Mouse (Mus musculus): ENCODE measurements around the gene Meis2.

Meis2 gene

DNA sequence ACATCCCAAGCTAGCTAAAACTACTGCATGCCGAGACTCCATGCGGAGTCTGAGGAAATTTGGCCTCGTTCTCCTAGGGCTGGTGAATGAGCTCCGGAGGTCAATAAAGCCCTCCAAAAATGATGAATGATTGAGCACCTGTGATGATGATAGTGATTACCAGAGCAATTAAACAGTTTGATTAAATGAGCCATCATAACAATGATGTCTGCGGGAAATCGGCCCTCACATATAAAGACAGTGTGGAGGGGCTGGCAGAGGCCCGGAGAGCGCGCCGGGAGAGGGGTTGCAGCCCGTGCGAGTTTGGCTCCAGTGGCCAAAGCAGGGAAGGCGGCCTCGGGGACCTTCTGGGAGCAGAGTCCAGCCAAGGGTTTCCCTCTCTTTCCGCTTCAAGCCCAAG lies 2.1 kb upstream of the Meis2 start:
- DNase-seq, result peak; percentile 36

DNA sequence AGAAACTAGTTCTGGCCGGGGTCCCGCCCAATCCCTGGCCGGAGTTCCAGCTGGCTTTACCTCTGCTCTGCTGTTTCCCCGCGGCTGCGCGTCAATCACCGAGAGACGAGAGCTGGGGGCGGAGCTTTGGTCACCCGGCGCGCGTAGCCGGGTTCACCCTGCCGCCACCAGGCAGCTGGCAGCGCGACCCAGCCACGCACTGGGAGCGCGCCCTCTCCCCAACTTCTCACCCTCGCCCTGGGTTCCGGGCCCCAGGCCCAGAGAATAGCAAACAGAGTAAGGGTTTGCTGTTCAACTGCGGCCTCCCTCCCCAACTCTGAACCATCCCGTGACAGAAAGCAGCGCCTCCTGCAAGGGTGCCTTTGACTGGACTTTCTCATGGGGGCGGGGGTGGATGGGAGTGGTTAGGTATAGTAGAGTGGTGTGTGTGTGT lies 1.4 kb upstream of the Meis2 start:
- DNase-seq, result peak; percentile 74

DNA sequence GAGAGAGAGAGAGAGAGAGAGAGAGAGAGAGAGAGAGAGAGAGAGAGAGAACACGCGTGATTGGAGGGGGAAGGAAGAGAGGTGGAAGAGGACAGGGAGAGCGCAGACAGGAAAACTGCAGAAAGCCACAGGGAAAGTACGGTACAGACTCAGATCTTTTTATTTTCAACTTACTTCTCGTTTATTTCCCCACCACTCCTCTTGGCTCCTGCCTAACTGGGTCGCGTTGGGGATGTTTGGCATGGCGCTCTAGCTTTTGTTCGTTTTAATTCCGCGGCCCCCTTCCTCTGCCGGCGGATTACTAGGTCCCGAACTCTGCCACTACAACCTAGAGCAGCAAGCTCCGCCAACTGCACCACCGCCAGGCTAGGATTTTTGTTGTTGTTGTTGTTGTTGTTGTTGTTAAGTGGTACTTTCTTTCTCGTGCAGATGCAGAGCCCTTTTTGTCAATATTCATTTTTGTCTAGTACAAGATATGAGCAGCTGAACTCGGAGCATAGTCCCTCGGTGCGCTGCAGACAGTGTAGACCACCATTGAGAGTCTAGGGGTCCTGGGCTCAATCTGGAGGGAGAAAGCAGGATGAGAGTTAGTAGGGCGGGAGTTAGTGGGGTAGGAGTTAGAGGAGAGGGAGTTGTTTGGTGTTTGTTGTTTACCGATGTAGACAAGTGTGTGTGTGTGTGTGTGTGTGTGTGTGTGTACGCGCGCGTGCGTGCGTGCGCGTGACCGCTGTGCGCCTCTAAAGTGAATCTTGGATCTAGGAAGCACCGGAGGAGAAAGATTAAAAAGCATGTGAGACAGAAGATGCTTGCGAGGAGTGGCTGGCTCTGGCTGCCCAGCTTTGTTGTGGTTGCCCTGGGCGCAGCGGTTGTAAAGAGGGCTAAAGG lies 660 bp upstream of the Meis2 start:
- peak; percentile 58 for DNase-seq

DNA sequence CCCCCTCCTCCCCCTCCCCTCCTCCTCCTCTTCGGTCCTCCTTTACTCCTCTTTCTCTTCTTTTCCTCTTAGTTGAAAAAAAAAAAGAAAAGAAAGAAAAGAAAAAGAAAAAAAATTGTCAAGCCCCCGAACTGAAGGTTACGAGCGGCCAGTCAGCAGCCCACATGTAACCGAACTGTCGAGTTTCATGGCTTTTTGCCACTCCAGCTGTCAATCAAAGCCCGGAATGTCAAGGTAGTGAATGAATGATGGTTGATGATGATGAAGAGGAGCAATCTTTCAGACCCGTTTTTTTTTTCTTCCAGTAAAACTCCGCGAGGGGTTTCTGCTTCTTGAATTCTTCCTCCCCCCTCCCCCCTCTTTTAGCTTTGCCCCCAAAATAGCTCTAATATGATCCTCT lies 582 bp downstream of the Meis2 start:
- DNase-seq, result no peak

DNA sequence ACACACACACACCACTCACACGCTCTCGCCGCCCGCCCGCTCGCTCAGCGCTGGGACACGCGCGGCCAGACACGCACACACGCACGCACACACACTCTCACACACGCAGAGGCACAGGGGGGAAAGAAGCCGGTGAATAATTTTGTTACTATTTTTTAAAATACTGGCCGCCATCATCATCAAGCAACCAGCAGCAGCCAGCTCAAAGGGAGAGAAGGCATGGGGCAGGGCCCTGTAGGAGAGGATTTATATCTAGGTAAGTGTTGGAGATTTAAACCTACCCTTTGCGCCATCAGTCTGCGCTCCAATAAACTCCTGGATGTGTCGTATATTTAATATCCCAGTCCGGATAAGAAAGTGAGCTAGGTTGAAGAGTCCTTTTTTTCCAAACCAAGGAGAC lies 1.1 kb downstream of the Meis2 start:
- no peak for DNase-seq

DNA sequence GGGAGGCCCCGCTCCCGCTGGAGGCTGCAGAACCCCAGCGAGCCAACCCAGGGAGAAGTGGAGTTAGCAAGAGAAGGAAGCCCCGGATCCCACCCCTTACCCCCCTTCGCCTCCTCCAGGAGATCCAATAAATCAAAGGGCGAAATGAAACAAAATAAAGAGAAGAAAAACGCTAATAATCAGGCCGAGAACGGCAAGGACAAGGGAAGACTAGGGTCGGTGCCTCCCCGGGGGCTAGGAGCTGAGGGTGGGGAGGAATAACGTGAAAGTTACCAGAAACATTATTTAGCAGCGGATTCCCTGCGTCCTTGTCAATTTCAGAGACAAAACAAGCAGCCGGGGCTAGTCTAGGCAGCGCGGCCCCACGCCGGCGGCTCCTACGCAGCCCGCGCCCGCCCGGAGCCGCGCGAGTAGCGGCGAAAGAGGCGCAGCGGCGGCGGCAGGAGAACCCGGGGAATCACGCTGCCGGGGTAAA lies 1.8 kb downstream of the Meis2 start:
- peak; percentile 40 for DNase-seq

DNA sequence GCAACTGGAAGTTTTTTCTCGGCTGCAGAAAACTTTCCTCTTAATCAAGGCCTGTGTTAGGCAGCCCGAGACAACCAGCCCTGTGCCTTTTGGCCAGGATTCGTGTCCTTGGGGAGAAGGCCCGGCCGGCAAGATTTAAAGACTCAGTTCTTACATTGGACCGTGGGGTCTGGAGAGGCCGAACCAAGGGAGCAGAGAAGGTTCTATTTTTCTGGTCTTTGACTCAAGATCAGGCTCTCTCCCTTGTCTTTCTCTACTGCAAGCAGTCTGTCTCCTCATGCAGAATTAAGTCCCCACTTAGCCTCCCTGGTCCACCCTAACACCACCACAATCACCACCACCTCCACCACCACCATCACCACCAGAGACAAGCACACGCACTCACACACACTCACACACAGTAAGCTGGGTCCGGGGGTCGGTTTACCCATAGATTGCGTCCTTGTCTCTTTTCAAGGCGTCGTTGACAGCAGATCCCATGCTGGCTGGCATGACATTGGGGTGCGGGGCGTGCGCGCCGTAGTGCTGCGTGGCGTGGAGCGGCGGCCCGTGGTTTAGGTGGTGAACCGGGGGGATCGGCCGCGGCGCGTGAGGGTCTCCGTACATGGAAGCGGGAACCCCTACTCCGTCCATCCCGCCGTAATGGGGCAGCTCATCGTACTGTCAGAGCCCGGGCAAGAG lies 2.7 kb downstream of the Meis2 start:
- peak; percentile 45 for DNase-seq

DNA sequence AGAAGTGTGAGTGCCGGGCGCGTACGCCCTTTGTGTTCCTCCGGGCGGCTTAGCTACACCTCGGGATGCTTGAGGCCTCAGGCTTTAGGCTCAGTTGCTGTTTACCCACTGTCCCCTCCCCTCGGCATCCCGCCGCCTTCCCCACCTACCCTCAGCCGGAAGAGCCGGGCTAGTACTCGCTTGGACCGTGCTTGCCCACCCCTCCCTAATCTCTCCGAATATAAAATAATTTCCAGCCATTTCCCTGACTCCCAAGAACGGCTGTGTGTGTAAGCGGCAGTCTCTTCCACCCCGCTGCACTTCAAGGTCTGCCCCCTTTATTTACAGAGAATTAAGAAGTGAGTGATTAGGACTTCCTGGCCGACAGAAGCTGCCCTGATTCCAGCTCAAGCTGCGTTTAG lies 3.4 kb downstream of the Meis2 start:
- peak; percentile 44 for DNase-seq

DNA sequence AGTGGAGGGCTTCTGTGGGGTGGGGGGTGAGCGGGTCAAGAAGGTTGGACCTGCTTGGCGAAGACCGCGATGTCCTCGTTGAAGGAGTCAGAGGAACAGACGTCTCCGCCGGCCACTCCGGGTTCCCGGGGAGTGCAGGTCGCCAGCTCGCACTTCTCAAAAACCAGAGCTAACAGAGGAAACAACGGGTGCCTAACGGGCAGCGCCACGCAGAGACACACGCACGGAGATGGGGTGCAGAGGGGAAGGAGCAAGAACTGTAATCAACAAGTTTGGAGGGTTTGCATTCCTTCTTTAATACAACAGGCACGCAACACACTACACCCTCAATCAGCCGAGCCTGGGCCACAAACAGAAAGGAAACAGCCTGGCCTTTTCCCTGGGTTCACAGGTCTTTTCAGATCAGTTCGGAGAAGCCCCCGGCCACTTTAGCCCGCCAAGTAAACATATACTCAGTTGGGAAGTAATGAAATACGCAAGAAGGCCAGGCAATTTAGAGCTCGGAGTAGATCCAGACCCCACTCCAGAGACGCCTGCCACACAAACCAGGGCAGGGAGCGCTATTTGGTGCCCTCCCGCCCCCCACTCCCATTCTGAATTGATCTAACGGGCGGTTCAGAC lies 4.1 kb downstream of the Meis2 start:
- peak; percentile 39 for DNase-seq

DNA sequence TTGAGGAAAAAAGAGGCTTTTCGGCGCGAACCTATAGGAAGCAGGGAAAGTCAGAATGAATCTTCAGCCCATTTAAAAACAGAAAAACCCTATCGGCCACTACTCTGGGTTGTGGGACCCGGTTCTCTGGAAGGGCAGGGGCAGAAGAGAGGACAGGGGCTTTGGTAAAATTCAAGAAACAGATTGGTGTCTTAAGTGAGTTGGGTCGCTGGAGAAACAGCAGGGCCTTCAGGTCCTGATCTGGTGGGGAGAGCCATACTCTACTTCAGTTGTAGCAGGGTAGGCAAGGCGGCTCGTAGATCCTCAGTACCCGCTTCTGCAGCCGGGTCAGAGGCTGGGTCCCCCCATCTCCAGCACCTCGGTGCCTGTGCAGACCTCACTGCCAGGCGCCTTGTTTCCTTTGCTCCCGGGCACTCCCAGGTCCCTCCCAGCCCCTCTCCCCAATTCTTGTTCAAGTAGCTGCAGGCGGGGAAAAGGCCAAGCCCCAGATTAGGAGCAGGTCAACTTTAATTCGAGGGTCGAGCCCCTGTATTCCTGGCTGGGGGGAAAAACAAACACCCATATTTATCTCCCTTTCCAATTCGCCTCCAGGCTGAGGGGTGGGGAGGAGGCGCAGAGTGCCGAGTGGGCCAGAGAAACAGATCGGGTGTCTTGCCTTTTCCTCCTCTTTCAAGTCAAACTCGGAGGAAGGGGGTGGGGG lies 4.8 kb downstream of the Meis2 start:
- peak; percentile 26 for DNase-seq

DNA sequence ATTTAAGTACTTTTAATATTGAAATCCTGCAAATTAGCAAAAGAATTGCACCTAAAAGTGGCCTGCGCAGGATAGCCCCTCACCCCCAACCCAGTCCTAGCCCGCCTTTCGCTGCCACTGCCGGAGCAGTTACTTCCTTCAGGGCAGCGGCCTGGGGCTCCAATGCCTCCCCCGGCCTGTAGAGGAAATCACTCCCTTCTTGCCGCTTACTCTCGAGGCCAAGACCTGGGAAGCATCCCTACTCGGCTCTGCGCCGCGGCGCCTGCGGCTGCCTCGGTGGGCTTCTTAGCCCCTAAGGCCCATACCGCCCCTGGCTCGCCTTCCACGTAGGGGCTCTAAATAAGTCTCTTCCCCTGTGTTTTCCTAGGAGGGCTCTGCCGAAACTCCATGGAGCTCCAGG lies 5.4 kb downstream of the Meis2 start:
- DNase-seq, result peak; percentile 42

DNA sequence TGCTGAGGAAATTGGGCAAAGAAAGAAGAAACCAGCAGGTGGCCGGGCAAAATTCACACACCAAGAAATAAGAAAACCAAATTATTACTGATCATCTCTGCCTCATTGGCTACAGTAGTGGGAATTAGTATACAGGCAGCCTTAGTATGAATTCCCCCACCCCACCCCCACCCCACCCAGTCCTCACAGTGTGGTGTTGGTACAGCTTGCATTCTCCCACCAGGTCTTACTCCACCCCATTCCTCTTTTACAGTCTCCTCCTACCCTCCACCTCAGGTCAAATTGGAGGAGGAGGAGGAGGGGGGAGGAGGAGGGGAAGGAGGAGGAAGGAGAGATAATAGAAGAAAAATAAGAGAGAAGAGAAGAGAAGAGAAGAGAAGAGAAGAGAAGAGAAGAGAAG lies 6.0 kb downstream of the Meis2 start:
- no peak for DNase-seq

DNA sequence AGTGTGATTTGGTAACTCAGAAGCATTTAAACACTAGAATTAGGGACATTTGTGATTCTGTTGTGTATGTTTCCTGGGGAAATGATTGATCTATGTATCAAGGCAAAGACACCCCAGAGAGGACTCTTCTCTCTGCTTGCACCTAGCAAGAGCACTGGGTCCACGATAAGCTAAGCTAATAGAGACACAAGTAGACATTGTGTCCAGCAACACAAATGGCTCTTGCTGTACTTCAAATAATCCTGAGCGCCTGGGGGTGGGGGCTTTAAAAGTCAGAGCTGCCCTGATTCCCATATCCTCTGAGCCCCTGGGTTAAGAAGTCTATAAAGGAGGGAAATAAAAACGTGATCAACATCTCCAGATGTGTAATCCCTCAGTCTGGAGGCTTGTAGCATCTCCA lies 6.6 kb downstream of the Meis2 start:
- no peak for DNase-seq

DNA sequence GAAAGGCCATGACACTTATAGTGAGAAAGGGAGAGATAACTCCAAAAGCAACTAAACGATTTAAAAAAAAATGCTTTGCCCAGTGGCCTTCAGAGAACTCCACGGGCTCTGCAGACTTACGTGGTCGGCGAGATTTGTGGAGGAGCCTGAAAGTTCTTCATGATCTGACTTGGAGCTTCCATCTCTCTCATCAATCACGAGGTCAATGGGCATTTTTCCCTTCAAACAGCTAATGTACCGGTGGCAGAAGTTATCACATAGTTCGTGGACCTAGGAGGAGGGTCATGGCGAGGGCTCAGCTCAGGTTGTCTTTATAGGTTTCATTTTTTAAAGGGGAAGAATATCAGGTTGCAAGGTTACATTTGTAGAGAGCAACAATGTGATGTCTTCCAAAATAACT lies 7.1 kb downstream of the Meis2 start:
- DNase-seq, result no peak

DNA sequence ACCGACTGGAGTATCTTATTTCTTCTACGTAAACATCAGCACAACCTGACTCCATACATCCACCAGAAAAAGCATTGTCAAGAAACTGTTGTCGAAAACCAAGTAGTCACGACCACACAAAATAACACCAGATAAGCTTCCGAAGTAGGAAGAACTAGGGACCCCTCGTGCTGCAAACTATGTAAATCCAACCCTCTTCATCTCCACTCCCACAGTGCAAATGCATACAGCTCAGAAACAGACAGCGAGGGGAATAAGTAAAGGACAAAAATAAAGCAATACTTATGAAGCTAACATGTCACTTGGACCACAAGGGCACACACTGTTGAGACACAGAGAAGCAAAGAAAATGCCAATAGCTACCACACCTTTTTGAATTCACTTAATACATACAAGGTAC lies 8.8 kb downstream of the Meis2 start:
- DNase-seq, result no peak

DNA sequence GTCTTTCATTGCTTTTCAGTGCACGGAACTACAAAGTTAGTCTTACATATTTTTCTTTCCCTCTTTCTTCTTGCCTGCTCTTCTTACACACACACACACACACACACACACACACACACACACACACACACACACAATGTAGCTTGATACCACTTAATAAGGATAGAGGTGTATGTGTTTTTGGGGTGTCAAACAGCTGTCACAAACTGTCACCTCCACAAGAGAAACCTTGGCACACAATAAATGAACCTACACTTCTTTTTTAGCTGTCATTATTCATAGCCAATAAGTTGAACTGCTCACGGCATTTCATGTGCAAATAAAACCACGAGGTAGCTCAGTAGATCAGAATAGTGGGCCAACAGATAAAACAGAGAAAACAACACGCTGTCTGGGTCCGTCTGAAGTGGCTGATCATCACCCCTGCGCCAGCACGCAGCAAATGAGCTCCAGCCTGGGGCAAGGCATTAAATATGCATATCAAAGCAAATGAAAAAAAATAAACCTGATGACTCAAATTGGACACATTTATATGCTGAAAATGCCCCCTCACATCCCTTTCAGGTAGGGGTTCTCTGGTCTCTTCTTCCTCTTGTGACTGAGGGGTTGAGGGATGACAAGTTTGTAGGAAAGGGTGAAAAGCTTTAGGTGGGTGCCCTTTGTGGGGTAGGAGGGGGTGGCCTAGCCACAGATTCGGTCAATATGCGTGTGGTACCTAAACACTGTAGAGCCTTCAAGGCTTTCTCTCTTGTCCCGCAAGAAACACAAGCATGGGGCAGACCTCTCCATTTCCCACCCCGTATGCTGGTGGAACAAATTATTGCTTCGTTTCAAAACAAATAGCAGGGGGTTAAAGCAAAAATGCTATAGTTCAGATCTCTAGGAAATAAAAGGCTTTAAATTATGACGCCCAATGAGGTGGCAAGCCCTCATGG lies 9.7 kb downstream of the Meis2 start:
- DNase-seq, result no peak

DNA sequence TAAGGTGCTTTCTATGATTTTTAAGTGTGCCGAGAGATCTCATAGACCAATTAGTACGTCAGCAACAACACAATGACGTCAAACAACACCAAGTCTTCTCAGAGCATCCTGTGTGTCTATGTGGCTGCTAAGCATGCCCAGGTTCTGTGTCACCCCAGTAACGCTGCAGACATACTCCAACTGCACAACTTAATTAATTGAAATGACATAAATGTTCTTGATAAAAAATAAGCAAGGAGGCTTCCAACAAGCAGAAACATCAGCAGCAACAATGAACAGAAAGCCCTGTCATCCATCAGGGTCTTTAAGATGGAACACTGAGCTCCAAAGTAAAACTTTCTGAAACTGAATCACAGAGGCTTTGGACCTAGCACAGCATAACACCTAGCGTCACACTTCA lies 11.7 kb downstream of the Meis2 start:
- DNase-seq, result no peak

DNA sequence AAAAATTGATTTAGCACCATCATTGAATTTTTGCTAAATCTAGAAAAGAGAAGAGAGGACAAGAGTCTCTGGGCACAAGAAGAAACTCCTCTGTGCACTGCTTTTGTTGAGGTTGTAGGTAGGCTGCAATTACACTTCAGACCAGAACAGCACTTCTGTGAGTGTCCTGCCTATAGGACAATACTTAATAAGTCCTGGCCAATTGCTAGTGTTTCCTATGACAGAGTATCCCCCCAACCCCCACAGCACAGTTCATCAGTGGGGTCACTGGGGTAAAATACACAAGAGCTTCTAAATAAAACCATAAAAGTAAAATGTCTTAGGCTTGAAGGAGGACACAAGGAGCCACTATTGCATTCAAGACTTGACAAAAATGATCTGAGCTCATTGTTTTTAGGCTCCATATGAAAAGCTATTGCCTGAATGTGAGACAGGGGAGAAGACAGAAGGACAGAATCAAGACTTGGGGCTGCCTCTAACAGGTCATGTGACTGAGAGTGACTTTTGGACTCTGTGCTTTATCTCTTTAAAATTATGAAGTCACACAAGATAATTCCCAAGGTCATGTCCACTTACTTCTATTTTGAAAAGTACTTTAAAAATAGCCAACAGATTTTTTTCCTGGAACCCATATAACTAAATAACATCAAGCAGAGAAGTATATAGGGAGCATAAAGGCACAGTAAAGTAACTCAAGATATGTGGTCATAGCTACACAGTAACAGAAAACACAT lies 12.8 kb downstream of the Meis2 start:
- DNase-seq, result no peak

DNA sequence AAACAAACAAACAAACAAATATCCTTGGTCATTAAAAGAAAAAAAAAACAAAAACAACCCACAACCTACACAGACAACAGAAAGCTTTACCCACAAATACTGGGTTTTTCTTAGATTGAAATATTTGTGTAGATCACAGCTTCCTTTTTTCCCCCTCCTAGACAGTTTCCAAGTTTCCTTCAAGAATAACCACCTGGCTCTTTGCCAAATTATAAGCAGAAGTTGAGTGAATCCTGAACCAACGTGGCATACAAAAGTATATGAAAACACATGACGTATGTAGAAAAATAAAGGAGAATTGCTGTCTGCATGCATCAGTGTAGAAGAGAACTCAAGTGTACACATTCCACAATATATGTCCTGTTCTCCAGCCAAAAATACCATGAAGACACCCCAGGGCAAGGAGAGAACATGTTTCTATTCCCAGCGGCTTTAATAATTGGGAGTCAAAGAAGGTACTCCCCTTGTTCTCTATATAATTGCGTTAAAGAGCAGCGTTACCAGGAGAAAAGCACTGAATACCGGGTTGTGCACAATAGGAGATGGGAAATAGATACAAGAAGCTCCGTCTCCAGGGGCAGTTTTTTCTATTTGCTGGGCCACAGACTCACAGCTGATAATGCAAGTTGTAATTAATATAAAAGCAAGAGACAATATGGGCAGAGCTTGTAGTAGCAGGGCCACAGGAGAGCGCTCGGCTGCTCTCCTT lies 13.6 kb downstream of the Meis2 start:
- no peak for DNase-seq

DNA sequence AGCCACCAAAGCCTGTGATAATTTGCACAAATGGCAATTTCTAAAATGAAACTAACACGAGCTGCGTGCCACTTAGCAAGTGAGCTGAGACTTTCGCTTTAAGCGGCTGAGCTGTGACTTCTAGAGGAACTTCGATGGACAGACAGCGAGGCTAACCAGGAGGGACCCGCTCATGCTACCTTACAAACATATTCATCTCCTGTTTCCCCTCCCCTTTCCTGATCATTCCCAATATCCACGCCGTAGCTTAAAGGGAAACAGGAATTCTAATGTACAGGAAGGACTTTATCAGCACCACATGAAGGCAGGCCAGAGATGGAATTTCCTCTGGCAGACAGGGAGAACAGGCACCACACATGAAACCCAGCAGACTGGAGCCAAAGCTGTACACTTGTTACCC lies 15.9 kb downstream of the Meis2 start:
- DNase-seq, result no peak

DNA sequence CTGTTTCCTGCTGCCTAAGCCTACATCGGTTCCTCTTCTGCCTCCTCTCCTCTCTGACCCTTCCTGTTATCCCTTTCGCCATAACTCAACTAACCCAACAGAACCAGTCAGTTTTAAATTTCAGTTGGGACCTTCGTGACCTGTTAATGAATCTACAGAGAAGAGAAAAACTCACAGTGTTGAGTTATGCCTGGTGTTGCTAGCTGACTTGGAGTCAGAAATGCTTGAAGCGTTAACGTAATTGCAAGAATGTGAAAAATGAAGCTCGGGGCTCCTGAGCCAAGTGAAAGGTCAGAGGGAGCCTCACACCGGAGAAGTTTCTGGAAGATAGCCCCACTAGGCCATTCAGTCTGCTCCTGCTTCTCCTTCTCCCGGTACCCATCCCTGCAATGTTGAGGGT lies 18.3 kb downstream of the Meis2 start:
- DNase-seq, result no peak
